In the genomic region with DNA sequence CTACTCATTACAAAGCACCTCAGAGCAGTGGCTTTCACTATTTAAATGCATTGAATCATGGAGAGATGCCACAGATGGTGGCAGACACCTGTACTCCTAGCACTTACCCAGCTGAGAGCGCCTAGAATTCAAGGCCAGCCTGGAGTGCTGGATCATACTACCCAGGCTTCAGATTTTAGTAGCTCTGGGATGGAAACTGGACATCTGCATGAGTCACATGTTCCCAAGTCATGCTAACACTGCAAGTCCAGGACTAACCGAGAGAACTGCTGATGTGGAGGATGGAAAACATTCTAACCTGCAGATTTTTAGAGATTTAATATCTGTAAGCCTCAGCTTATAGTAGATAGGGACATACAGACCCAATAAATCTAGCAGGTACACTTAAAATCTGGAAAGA, we compare ENCODE assay signal across 26 mouse cellular contexts.
"Had no signal": no experiment of that assay in that cellular context is flagged by ENCODE, and none has a peak within 500 bp of the region (broad histone marks: within the 10 kb centered on the region; RNA-seq: fewer than 3 reads in every experiment).

No protein-coding gene starts in this region.

- H3K27me3 ChIP-seq: embryonic facial prominence, embryonic 12.5 days; embryonic facial prominence, embryonic 13.5 days; embryonic facial prominence, embryonic 15.5 days; forebrain, embryonic 12.5 days; forebrain, embryonic 13.5 days; forebrain, embryonic 15.5 days had no signal

- H3K4me3 ChIP-seq: embryonic facial prominence, embryonic 10.5 days; embryonic facial prominence, embryonic 12.5 days; embryonic facial prominence, embryonic 13.5 days; embryonic facial prominence, embryonic 15.5 days; erythroblast, embryonic 14.5 days; forebrain, embryonic 10.5 days; forebrain, embryonic 12.5 days; forebrain, embryonic 13.5 days; forebrain, embryonic 15.5 days; gastrocnemius, adult 2 months; heart, adult 2 months had no signal

- H3K9ac ChIP-seq: embryonic facial prominence, embryonic 12.5 days; embryonic facial prominence, embryonic 13.5 days; embryonic facial prominence, embryonic 15.5 days; forebrain, embryonic 12.5 days; forebrain, embryonic 13.5 days; forebrain, embryonic 15.5 days; forebrain, postnatal 0 days had no signal

- H3K36me3 ChIP-seq: embryonic facial prominence, embryonic 10.5 days; embryonic facial prominence, embryonic 12.5 days; embryonic facial prominence, embryonic 13.5 days; embryonic facial prominence, embryonic 15.5 days; forebrain, embryonic 10.5 days; forebrain, embryonic 12.5 days; forebrain, embryonic 15.5 days had no signal

- H3K27ac ChIP-seq: embryonic facial prominence, embryonic 10.5 days; embryonic facial prominence, embryonic 12.5 days; embryonic facial prominence, embryonic 13.5 days; embryonic facial prominence, embryonic 15.5 days; forebrain, embryonic 10.5 days; forebrain, embryonic 12.5 days; forebrain, embryonic 13.5 days; forebrain, embryonic 15.5 days; gastrocnemius, adult 2 months; heart, adult 2 months had no signal

- H3K4me1 ChIP-seq: embryonic facial prominence, embryonic 12.5 days; embryonic facial prominence, embryonic 15.5 days had no signal

- H3K9me3 ChIP-seq: embryonic facial prominence, embryonic 10.5 days; embryonic facial prominence, embryonic 12.5 days; embryonic facial prominence, embryonic 13.5 days; embryonic facial prominence, embryonic 15.5 days; forebrain, embryonic 10.5 days; forebrain, embryonic 12.5 days; forebrain, embryonic 13.5 days; forebrain, embryonic 15.5 days had no signal

- H3K4me2 ChIP-seq: embryonic facial prominence, embryonic 12.5 days; embryonic facial prominence, embryonic 13.5 days; embryonic facial prominence, embryonic 15.5 days; forebrain, embryonic 12.5 days; forebrain, embryonic 13.5 days; forebrain, embryonic 15.5 days had no signal

- DNase-seq: cerebellum, adult 8-10 months; cerebellum, adult 9-10 months; cerebellum, adult 9-11 months; cerebellum, postnatal 10 days; cerebellum, postnatal 14 days; cerebellum, postnatal 25 days; cerebellum, postnatal 36 days; embryo, embryonic 11 days; forebrain, postnatal 0 days; gastrocnemius, adult 2 months; gastrocnemius, postnatal 10 days; gastrocnemius, postnatal 14 days; gastrocnemius, postnatal 25 days; gastrocnemius, postnatal 36 days; heart, adult 11 months; heart, adult 18-20 months; heart, adult 2 months had no signal
